Mouse (Mus musculus) layer of hippocampus, postnatal 10 days (tissue): ENCODE measurements around the gene 1700017B05Rik. TPM values are rescaled to one million over a fixed set of nuclear protein-coding genes. Genes with fewer than 3 reads are reported as not detected.
"Not testable (repeated sequence)": the region's sequence is repeated elsewhere in the genome, so short reads cannot be mapped to it uniquely, and the experiment has no call there.

Experiments used
- DNase-seq, 2 experiments: peaks; one replicate each; pipeline ENCODE4 v3.0.0; 2021; ENCODE audit warnings: low spot score in 2 of 2
- total RNA-seq, 2 experiments: library from RNA; stranded (reverse); gene quantifications; 2 replicates each; pipeline ENCODE4 v1.2.3; 2021

1700017B05Rik gene
- total RNA-seq, 2 experiments from 2014 or later, result 22.5 to 26.7 TPM

- peak; percentile 25 to 42 for DNase-seq
Observed at GRCm38 (mm10) chr9:57220356-57220755, 42.1 kb downstream of the 1700017B05Rik start.

- DNase-seq, result no peak
Observed at GRCm38 (mm10) chr9:57219511-57219910, 42.9 kb downstream of the 1700017B05Rik start.

GRCm38 (mm10) chr9:57218776-57219175 lies 43.6 kb downstream of the 1700017B05Rik start:
- no peak for DNase-seq

GRCm38 (mm10) chr9:57217220-57217619 lies 45.2 kb downstream of the 1700017B05Rik start:
- no peak for DNase-seq

GRCm38 (mm10) chr9:57214500-57214899 lies 47.9 kb downstream of the 1700017B05Rik start:
- no peak for DNase-seq

- no peak for DNase-seq
Observed at GRCm38 (mm10) chr9:57212448-57213222, 49.8 kb downstream of the 1700017B05Rik start.

GRCm38 (mm10) chr9:57209316-57209715 lies 53.1 kb downstream of the 1700017B05Rik start:
- DNase-seq, result peak; percentile 42 to 55

GRCm38 (mm10) chr9:57206896-57207295 lies 55.5 kb downstream of the 1700017B05Rik start:
- no peak for DNase-seq

- not testable (repeated sequence) for DNase-seq
Observed at GRCm38 (mm10) chr9:57203571-57203970, 58.8 kb downstream of the 1700017B05Rik start.

Other genes starting within 250 kb of the 1700017B05Rik start
- gene Sin3a, start 190.6 kb downstream of the 1700017B05Rik start, total RNA-seq, result 10 to 100 TPM; 36.2 to 36.4 TPM
- 100 to 1,000 TPM; 138 to 140 TPM for gene Man2c1, start 131.9 kb downstream of the 1700017B05Rik start, total RNA-seq
- gene Neil1, start 114.3 kb downstream of the 1700017B05Rik start, total RNA-seq, result 1 to 10 TPM; 7.8 to 8.1 TPM
- gene Commd4, start 104.3 kb downstream of the 1700017B05Rik start, total RNA-seq, result 10 to 100 TPM; 77.8 to 98.0 TPM
- gene Trcg1, start 26.1 kb downstream of the 1700017B05Rik start, total RNA-seq, result not detected
- gene Ppcdc, start 177.5 kb upstream of the 1700017B05Rik start, total RNA-seq, result 10 to 100 TPM; 14.2 to 15.5 TPM
- 100 to 1,000 TPM; 345 to 387 TPM for gene Scamp5, start 205.4 kb upstream of the 1700017B05Rik start, total RNA-seq
- gene Rpp25, start 241.4 kb upstream of the 1700017B05Rik start, total RNA-seq, result 10 to 100 TPM; 11.5 to 11.7 TPM